Mouse (Mus musculus) right cerebral cortex, postnatal 4 days (tissue): ENCODE data around the gene Shc3.

Experiments used
- DNase-seq: peaks from one replicate; pipeline ENCODE4 v3.0.0-alpha.2; 2022

The Shc3 gene

DNA sequence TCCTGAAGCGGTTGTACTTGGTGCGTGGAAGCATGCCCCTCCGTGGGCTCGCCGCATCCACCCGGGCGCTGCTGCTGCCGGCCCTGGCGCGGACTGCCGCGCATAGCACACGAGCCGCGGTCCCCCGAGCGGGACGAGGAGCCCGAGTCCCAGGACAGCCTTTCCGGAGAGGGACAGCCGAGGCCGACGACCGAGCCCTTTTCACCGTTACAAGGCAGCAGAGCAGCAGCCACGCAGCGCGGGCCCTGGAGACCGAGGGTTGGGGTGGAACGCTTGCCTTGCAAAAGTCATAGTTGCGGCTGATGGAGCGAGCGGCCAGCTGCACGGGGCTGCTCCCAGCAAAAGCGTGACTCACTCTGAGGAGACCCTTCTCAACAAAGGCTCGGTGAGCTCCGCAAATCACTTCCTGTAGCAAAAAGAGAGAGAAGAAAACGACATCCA is 1.8 kb downstream of the Shc3 start:
- peak; percentile 42 for DNase-seq

DNA sequence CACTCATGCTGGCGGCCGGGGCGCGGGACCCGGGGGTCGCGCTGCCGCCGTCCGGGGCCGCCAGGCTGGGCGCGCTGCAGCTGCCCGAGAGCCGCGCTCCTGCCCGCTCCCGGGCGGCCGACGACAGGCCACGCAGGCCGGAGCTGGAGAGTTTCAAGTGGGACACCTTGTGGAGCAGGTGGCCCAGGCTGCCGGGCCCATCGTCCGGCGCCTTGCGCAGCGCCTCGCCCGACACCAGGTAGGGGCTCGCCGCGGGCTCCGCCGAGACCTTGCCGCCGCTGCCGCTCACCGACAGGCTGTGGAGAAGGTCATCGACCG is 2.2 kb downstream of the Shc3 start:
- peak; percentile 24 for DNase-seq

- DNase-seq, result peak; percentile 34
Measured at GRCm38 (mm10) chr13:51566371-51567077, 2.7 kb downstream of the Shc3 start.

DNA sequence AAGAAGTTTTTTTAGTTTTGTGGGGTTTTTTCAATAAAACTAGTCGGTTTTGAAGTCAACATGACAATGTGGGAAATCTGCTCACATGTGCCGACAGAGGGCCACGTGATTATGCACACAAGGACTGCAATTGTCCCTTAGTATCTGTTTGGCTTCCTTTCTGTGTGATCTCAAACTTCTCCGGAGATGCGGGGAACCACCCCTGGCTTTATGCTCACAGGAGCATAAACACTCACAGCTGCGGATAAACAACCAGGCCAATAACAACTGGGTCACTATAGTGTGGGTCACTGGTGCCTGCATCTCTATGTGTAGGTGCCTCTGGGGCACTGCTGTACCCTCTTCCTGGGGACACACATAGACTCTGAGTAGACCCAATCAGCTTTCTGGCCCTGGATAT is 4.5 kb downstream of the Shc3 start:
- no peak for DNase-seq

- no peak for DNase-seq
Measured at GRCm38 (mm10) chr13:51553343-51553742, 15.9 kb downstream of the Shc3 start.

DNA sequence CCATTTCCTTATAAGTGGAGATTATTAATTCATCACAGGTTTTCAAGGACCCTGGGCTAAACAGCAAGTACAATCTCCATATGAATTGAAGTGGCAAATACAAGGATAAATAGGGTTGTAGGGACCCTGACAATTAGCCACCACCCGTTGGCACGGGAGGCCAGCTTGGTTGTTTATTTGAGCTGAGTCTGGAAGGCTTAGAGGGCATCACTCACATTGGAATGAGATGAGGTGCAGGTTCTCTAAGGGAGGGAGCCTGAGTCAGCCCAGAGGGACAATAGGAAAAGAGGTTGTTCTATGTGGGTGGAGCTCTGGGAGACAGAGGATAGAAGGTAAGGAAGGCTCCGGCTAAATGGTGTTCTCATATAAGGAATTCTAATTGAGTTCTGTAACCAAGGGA is 17.0 kb downstream of the Shc3 start:
- no peak for DNase-seq

GRCm38 (mm10) chr13:51551824-51552223 is 17.4 kb downstream of the Shc3 start:
- DNase-seq, result no peak

- DNase-seq, result no peak
Measured at GRCm38 (mm10) chr13:51539816-51540215, 29.4 kb downstream of the Shc3 start.

DNA sequence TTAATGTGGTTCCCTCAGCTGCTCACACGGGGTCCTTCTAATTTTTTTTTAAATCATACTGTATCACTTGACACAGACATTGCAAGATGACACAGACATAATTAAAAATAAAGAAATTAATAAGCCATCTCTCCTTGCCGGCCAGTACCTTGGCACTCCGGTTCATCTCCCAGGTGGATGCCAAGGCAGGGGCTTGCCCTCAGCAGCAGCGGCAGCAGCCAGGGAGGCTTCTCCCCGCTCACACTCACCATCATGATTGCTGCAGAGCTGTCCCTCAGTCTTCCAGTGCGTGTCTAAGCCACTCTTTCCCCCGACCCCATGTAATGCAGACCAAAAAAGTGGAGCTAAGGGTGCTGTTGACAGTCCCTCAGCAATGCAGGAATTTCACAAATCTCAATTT is 33.9 kb downstream of the Shc3 start:
- DNase-seq, result no peak

- DNase-seq, result peak; percentile 8
Measured at GRCm38 (mm10) chr13:51526480-51526879, 42.7 kb downstream of the Shc3 start.

GRCm38 (mm10) chr13:51524316-51524715 is 44.9 kb downstream of the Shc3 start:
- DNase-seq, result no peak

GRCm38 (mm10) chr13:51523311-51523710 is 45.9 kb downstream of the Shc3 start:
- DNase-seq, result no peak

DNA sequence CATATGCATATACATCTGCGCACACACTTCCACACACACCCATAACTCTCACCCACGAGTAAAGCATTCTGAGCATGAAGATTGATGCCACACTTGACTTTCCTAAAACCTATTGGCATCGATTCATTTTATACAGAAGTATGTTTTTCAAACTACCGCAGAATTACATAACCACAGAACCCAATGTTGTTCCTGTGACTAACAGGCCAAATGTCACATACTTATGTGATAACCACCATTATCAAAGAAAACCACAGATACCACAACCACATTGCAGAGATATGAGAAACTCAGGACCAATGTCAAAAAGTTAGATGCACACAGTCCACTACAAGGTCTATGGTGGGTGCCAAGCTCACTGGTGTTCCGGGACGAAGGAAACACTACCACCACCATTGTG is 50.3 kb downstream of the Shc3 start:
- no peak for DNase-seq

GRCm38 (mm10) chr13:51517943-51518342 is 51.3 kb downstream of the Shc3 start:
- DNase-seq, result no peak

GRCm38 (mm10) chr13:51508836-51509235 is 60.4 kb downstream of the Shc3 start:
- DNase-seq, result no peak

- DNase-seq, result no peak
Measured at GRCm38 (mm10) chr13:51505711-51506110, 63.5 kb downstream of the Shc3 start.

- no peak for DNase-seq
Measured at GRCm38 (mm10) chr13:51499769-51500168, 69.5 kb downstream of the Shc3 start.

DNA sequence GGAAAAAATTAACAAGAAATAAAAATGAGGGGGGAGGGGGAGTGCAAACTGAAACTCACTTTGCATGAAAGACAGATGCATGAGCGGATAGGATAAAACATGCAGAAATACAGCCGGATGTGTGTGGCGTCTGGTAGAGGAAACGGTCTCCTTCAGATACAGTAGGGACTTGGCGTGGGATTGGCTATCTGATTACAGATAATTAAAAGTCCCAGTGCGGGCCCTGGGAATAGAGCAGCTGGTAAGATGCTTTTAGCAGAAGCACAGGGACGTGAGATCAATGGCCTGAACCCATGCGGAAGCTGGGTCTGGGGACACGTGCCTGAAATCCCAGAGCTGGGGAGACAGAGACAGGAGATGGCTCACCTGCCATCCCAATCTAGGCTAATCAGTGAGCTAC is 75.5 kb downstream of the Shc3 start:
- DNase-seq, result no peak

DNA sequence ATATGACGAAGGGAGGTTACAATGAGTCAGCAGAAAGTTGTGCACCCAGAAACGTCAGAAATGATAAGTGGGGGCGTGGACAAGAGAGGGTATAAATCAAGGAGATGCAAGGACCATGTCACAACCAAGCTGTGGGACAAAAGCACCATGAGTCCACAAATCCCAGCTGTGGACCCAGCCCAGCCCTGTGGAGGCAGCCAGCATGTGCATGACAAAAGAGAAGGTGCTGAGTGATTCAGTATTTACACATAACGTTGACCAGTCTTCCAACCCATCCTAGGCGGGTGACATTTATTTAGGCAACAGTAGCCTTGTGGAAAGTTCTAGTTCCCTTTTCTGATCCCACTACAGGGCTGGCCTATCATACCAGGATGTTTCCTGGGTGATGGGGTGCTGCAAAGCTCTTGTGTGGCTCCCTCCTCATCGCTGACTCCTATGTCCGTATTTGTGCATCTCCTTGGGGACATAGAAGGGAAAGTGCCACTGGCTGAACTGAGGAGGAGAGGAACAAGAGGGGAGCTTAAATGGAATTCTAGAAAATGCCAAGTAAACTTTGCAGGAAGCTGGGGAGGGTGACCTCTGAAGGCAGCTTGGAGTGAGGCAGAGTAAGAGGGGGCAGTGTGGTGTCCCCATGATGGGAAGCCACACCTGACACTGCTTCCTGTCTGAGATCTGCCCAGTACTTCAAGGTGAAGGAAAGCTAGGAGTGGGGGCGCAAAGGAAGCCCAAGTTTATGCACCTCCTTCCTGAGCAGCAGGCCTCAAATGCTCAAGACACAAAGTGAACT is 77.4 kb downstream of the Shc3 start:
- no peak for DNase-seq

GRCm38 (mm10) chr13:51490195-51490594 is 79.0 kb downstream of the Shc3 start:
- DNase-seq, result no peak

DNA sequence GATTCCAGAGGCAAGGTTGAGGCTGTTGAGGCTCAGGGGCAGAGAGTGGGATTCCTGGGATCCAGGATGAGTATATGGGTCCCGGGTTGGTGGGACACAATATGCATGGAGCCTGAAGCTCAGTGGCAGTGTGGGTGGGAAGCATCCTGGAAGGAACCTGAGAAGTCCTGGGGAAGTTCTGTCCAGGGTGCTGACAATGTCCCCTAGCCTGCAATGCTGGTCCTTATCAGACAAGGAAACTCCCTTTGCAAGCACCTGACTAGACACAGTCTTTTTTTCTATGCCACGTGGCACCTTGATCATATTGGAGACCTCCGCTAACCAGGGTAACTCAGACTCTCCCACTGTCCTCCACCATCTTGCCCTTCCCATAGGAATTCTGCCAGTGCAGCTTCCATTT is 80.3 kb downstream of the Shc3 start:
- DNase-seq, result no peak

DNA sequence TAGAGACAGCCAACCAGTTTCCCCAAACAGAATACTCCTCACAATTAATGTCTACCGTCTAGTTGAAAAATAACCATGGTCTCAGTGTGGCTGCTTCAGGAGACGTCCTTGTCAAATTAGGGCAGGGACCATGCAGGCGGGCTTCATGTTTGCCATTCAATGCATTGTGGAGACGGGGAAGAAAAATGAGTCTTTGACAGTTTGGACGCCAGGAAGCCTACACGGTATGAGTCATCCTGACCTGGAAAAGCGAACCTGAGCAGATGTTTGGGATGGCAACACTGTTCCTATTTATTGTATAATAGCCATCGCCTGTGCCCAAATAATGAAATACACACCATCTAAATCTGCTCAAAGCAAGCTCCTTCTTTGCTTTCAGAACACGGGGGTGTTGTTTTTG is 83.9 kb downstream of the Shc3 start:
- no peak for DNase-seq

- no peak for DNase-seq
Measured at GRCm38 (mm10) chr13:51482786-51483185, 86.4 kb downstream of the Shc3 start.

GRCm38 (mm10) chr13:51480341-51481011 is 88.7 kb downstream of the Shc3 start:
- DNase-seq, result no peak
